Mouse (Mus musculus): ENCODE measurements around the gene Dlk1.

Dlk1 gene

DNA sequence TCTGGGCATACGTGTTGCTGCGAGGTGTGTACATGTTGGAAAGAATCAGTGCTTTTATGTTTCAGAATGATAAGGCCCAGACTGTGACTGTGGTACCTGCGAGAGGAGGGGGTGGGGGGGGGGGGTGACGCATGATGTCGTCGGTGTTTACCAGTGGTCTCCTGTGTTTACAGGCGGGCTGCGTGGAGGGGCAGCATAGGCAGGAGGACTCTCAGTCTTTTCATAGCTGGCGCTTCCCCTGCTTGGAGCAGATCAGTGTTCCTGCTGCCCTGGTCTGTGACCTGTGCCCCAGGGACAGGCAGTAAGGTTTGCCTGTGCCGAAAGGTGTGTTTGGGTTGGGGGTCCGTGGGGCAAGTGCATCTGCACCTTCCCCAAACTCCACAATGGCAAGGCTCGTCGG is at the start of gene Dlk1:
TSS of gene Dlk1 (plus strand) at position 232 of the 400 bp plus-strand sequence.
- in situ Hi-C loops (cut with MboI, MseI) = no loop called here

DNA sequence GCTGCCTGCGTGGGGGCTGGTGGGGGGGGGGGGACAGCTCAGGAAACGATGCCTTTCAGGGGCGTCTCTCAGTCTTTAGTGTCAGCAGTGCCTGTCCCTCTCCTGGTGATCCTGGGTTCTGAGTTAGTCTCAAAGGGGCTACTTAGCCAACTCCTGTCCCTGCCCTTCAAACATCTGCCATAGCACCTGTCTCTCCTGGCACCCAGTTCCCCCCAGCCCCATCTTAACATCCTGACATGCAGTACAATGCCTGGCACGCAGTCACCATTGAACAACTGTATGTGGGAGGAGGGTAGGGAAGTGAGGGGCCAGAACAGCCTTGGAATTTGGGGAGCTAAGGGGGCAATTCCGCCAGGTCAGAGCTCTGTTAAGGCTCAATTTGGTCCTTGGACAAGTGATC is 49.7 kb upstream of the Dlk1 start:
- in situ Hi-C loops (cut with MboI, MseI) = no loop called here

DNA sequence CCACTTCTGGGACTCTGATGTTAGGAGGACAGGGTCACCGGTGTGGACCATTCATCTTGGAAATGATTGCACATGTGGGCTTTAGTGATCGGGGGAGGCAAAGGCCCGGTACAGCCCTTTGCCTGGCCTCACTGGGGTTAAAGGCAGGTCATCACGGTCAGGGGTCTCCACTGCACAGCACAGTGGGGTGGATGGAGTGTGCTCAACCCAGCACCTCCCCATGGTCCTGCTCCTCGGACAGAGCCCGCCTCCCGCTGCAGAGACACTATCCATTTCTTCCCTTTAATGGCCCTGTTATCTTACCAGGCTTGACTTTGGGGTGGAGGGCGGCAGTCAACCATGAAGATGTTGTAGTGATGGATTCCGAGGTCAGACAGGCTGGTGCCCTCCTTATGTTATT is 48.9 kb upstream of the Dlk1 start:
- in situ Hi-C loops (cut with MboI, MseI) = no loop called here

DNA sequence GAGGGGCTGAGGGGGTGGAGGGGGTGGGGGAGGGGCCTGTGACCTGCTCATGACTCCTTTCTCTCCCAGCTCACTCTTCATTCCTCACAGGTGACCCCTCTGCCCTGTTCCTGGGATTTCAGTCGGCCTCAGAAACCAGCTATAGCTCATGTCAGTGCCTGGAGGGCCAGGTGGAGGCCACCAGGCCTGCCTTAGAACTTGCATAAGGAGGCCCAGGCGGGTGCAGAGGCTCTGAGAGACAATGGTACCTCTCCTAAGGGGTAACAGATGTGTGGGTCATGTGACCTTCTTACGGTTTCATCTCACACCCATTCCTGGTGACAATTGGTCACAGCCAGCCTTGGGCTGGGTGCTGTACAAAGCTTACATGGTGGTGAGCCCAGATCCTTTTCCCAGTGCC is 46.6 kb upstream of the Dlk1 start:
- in situ Hi-C loops (cut with MboI, MseI) = no loop called here

DNA sequence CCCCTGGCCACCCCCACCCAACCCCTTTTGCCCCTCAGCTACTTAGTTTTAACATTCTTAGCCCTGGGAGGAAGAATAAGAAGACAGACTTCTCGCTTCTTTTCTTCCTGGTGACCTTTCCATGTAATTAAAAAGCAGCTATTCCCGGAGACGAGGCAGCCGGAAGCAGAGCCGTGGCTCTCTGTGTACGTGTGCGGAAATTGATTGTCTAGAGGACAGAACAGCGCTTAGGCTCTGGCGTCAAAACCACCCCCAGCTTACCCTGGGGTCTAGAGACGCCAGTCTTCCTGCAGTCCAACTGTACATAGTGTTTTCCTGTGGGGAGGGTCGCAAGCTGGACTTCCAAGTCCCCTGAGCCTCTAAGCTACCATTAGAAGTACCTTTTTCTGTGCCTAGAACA is 41.9 kb upstream of the Dlk1 start:
- in situ Hi-C loops (cut with MboI, MseI) = no loop called here

DNA sequence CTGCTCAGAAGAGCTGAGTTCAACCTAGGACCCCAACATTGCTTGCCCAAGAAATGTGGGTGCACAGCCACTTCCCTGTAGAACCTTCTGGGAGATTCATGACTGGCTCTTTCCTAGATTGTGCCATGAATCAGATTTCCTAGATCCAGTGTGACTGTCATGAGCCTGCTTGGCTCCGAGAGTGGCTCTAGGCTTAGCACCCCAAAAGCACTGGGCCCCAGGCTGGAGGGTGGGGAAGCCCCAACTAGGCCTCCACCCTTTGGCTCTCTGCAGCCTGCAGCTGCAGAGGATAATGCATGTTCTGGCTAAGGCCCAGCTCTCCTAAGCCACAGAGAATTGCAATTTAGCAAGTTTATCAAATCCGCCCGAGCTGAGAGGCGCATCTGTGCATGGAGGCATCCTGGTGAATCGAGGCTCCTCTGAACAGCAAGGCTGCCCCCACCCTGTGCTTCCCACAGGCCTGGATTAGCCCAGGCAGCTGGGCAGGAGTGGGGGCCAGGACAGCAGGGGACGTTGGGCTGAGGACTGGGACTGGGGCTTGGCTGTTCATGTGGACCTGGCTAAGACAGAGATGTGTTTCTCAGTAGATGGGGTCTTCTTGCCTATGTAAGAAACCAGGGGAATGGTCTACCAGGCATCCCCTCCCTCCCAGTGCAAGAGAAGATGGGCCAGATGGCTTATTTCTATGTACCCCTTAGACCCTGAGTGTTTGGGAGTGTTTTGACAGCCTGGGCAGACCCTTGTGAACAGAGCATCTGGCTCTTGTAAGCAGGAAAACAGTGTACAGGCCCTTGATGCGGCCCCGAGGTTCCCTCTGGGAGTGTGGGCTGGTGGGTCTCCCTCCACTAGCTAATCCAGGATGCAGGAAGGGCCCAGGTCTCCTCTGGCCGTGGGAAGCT is 41.2 kb upstream of the Dlk1 start:
- in situ Hi-C loops (cut with MboI, MseI) = no loop called here

DNA sequence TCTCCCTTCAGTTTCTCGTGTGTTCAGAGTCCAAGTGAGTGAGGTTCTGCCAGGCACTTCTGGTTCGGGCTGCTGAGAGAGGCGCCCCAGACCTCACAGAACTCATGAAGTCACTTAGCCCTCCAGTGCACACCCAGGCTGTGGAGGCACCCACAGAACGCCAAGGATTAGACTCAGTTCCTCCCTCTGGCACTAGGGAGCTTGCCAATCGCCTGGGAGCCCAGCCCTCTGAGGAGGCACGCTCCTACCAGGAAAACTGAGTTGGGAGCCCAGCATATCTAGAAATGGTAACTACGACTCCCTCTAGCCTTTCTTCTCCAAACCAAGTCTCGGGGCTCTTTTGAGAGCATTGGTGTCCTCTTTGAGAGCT is 40.6 kb upstream of the Dlk1 start:
- in situ Hi-C loops (cut with MboI, MseI) = no loop called here

DNA sequence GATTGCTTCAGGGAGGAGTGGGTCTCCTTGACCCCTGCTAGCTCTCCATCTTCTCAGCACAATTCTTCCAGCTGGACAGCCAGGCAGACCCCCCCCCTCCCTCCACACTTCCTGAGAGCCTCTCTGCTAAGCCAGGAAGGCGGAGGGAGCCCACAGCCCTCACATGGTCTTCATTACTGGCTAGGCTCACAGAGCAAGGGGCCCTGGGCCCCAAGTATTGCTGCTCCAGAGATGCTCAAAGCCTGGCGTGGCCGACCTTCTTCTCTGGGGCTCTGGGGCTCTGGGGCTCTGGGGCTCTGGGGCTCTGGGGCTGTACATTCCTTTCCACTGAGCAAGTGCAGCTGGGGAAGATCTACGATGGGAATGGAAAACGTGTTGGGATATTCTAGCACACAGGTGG is 39.9 kb upstream of the Dlk1 start:
- in situ Hi-C loops (cut with MboI, MseI) = no loop called here

DNA sequence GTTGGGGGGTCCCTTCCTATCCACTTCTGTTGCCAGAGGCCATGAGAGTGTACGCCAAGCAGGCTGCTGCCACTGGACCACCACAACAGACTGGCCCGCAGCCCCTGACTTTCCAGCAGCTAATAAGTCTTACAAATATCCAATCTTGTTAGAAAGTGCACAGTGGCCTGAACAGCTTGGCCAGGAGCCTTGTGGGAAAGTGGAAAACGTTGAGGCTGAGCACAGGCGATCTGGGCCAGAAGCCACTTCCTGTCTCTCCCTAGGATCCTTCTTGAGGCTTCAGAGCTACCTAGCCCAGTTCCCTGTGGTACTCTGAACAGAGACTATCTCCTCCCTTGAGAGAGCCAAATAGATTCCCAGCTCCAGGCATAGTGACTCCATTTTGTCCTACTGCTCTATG is 39.3 kb upstream of the Dlk1 start:
- in situ Hi-C loops (cut with MboI, MseI) = no loop called here

DNA sequence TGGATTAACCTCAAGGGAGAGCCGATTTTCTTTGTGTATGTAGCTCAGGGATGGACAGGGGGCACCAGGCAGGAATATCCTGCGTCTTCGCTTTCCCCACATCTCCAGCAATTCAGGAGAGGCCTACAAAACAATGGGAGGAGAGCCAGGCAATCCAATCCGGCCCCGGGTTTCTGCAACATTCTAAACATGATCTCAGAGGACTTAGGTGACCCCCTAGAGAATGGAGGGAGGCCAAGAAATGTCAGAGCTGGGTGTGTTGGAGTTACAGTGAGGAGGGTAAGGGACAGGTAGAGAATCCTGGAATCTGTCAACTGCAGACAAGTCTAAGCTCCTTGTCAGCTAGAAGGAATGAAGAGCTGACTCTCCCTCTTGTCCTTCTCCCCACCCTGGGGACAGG is 35.9 kb upstream of the Dlk1 start:
- in situ Hi-C loops (cut with MboI, MseI) = no loop called here

DNA sequence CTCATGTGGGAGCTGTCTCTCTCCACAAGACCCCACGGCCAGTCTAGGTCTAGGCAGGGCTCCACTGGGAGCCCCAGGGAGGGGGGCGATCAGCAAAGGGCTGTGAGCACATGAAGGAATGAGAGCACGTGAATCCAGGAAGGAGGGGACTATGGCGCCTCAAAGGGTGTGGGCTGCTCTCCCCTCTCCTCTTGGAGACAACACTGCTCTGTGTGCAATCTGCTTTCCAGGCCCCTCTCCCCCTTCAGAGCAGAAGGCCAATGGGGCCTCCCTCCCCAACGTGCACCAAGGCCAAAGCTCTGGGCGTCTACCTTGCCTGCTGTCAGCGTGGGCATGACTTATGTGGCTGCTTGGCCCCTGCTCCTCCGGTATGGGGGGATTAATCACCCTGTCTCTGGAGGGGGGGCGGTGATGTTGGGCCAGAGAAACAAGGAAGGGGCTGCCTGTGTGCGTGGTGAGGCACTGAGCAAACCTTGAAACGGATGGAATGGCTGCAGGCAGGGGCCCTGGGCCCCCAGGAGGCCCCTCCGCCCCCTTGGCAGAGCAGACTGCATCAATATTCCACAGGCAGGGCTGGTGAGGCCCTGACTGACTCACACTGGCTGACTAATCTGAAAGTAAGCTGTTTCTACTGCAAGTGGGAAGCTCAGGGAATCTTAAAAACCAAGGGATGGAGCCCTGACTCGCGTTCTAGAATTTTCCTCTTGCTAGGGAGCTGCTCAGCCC is 35.0 kb upstream of the Dlk1 start:
- in situ Hi-C loops (cut with MboI, MseI) = no loop called here

DNA sequence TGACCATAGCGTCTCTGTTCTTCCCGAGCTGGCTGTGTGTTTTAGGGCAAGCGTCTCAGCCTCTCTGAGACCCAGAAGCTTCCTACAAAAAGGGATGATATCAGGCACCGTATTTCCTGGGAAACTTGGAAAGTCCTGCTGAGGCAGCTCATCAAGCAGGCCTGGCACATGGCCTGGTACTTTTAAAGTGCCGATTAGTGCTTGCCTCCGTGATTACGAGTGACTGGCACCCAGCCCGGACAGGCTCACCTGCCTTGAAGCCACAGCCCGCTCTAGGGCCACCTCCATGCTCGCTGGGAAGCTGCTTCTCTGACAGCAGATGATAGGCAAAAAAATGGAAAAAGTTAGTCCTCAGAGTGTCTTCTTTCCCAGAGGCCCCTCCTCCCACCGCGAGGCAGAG is 32.6 kb upstream of the Dlk1 start:
- in situ Hi-C loops (cut with MboI, MseI) = no loop called here

DNA sequence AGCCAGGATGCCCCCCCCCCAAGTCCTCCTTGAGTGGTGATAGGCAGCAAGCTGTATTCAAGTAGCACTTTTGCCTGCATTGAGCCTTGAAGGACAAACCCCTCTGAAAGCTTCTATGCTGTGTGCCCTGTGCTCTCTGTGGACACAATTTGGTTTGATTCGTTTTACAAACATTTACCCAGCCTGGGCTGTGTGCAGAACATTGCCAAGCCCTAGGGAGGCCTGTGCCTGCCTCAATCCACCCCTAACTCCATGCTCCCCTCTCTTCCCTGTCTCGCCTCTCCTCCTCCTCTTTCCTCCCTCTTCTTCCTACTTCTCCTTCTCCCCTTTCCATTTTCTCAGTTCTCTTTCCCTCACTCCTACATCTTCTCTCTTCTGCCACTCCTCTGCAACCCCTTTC is 29.5 kb upstream of the Dlk1 start:
- in situ Hi-C loops (cut with MboI, MseI) = no loop called here

DNA sequence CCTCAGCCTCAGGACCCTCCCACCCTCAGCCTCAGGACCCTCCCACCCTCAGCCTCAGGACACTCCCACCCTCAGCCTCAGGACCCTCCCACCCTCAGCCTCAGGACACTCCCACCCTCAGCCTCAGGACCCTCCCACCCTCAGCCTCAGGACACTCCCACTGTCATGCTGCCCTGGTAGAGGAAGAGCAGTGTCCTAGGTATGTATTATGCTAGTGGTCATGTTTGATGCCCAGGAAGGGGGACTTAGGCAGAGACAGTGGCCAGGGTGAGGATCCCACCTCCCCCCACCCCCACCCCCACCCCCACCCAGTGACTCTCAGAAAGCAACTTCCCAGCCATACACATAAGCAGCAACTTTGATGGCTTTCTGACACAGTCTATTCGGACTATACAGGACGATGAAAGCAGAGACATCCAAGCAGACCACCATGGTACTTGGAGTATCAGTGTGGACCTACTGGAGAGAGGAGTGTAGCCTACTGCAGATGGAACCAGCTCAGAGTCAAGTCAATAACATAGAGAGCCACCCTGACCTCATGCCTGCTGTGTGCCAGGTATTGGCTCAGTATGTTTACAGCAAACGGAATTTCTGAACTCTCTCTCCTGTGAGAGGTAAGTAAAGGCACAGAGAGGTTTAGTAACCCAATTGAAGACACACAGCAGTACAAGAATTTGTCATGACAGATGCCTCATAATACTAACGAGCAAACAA is 28.8 kb upstream of the Dlk1 start:
- in situ Hi-C loops (cut with MboI, MseI) = no loop called here

DNA sequence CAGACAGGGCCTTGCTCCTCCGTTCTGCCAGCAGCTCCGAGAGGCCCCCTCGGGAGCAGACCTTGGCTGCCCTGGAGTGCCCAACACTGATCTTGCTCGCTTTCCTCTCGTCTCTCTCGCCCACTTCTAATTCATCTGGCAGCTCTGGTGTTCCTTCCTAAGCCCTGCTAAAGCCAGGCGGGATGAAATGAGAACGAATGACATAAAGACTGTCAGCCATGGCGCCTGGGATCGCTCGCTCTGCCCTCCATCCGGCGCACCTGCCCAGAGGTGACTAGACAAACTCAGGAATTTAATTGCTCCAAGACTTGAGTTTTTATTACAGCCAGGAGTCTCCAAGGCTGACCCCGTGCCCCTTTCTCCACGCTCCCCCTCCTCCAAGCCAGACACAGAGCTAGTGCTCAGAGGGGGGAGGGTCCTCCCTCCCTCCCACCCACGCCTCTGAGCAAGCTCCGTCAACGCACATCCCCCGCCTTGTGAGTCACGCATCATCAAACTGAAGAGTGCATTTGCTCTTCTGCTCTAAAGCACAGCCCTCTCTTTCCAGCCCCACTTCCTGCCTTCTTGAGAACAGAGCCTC is 27.8 kb upstream of the Dlk1 start:
- in situ Hi-C loops (cut with MboI, MseI) = no loop called here

DNA sequence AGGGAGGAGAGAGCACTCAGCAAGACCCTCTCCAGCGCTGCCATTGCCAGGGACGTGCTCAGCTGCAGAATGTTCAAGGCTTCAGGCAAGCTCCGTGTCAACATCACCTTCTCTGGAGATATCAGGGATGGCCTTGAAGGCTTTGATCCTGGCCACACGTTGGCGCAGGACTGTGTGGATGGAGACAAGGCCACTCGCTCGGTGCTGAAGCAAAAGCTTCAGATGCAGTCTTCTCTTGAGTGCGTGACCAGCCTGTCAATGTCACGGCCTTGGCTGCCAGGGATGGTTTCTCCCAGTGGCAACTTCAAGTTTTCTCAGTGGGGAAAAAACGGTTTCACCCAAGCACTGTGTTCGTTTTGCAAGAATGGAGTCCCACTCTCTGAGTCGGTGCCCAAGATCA is 26.6 kb upstream of the Dlk1 start:
- in situ Hi-C loops (cut with MboI, MseI) = no loop called here

DNA sequence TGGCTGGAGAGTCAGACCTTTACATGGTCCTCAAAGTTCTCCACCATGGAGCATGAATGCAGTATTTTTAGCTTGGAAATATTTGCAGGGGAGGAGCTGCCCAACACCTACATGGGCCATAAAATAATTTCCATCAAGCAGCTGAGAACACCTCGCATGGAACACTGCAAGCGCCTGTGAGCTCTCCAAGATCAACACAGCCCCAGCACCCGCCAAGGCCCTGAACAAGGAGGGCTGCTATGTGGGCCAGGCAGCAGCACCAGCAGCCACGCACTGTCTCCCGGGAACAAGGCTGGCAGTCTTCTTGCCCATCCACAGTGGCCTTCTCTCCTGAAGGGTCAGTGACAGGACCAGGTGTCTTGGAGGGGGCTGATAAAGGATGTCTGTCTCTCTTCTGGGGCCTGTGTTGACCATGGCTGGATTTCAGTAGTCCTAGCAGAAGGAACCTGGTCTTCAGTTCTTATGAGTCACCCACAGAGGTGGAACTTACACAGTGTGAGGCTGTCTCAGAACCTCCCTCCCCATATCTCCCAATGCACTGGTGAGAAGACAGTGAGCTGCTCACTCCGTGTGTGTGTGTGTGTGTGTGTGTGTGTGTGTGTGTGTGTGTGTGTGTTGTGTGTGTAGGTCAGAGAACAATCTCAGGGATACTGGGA is 20.0 kb upstream of the Dlk1 start:
- in situ Hi-C loops (cut with MboI, MseI) = no loop called here

DNA sequence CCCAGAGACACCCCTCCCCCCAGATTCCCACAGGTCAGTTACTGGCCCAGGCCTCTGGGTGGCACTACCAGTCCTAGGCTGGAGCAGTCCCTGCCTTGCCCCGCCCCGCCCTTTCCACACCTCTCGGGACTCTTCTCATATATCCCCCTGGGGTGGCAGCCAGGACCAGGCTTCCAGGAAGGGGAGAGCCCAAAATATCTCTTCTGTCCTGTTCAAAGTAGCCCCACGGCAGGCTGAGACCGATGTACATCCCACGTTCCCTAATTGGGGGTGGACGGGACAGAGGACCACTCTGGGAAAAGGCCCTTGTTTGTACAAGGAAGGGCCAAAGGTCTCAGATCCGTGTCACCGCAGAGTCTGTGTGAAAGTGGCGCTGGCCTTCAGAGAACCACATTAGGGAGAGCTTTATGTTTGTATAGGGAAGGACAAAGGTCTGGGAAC is 16.2 kb upstream of the Dlk1 start:
- in situ Hi-C loops (cut with MboI, MseI) = no loop called here

DNA sequence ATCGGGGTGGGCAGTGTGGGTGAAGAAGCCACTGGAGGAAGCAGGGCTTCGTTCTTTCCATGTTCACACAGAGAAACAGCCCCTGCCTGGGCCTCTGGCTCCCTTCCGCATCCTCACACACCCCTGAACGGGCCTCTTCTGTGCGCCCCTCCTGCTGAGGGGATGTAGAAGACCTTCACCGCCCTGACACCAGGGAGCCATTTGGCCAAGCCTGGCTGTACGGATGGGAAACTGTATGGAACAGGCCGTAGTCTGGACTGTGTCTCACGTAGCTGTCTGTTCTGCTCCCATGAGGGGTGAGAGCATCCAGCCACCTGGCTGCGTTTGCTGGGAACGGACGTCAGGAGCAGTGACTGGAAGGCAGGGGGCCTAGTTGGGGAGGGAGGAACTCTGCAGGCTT is 15.8 kb upstream of the Dlk1 start:
- in situ Hi-C loops (cut with MboI, MseI) = no loop called here

DNA sequence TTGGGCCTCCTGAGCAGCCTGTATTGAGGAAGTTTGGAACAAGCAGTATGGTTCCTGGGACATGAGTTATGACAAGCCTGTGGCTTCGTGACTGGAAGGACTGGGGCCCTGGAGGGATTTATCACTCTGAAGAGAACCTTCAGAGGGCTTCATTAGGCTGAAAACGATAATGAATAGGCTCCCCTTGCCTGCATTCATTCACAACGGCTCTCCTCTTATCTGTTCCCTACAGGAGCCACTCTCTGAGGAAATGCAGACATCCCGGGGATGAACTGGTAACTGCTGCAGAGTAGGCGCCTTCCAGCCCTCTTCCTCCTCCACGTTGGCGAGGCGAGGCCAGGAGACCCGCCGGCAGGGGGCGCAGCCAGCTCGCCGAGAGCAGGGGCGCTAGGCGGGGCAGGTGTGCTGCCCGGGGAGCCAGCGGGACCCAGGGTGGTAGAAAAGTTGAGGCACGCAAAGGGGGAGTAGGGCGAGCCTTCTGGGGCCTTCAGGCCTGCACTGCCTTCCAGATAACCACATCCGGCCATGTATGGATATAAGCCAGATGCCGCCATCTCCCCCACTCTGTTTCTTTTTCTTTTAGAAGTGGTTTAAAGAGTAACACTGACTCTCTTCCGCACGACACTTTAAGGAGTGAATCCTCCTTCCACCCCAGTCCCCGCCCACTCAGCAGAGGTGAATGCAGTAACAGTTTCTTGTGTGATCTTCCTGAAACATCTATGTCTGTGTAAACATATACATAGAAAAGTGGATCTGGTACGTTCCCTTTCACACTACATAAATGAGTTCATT is 14.9 kb upstream of the Dlk1 start:
- in situ Hi-C loops (cut with MboI, MseI) = no loop called here

DNA sequence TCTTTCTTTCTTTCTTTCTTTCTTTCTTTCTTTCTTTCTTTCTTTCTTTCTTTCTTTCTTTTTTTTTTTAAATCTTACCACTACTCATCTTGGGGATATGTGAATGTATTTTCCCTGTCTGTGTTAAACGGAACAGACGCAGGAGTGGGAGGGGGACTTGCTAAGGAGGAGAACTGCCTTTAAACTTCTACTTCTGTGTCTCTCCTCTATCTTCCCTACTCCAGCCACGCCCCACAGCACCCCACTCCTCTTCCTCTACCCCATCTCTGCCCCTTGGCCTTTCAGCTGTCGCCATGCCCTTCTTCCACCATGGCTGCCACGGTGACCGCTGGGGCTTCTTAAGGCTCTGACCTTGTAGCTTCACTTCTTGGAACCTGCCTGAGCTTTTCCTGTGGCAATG is 14.2 kb upstream of the Dlk1 start:
- in situ Hi-C loops (cut with MboI, MseI) = no loop called here

Data from T-helper 2 cell (primary cell).